Mouse (Mus musculus): ENCODE data around the gene Scel. TPM values are rescaled to one million over a fixed set of nuclear protein-coding genes. Genes with fewer than 3 reads are reported as not detected.
"Not testable (repeated sequence)": the region's sequence is repeated elsewhere in the genome, so short reads cannot be mapped to it uniquely, and the experiment has no call there.

Scel gene
- 2.4 and 2.5 TPM in 2 replicates for polyA plus RNA-seq (2015; fragmentation: Nextera tagmentation; extraction: Ambion mirVana)

GRCm38 (mm10) chr14:103512802-103513472 lies at the start of gene Scel:
Scel (plus strand) TSS chr14:103513342.
- H3K27me3 ChIP-seq = peaks cover 52% of the 10 kb centered on the region
- no peak for ATAC-seq (ENCODE audit: insufficient number of reproducible peaks, insufficient read depth, low FRiP score, low TSS enrichment, low read depth)

GRCm38 (mm10) chr14:103468691-103469463 lies 44.3 kb upstream of the Scel start:
- Histone ChIP-seq H3K4me3 (no peak overlapping the region), H3K27me3 (no peaks in the 10 kb centered on the region), H3K4me2 (no peak overlapping the region; the same call in 1 of the 2 replicates), H3K9ac (no peak overlapping the region), H3K27ac (no peak overlapping the region), H3K36me3 (no peaks in the 10 kb centered on the region), H3K9me3 (no peaks in the 10 kb centered on the region), H3K4me1 (no peaks in the 10 kb centered on the region)
- WGBS = 70% methylated on average over 12 of the region's 12 CpGs
- no peak for ATAC-seq (ENCODE audit: insufficient number of reproducible peaks, insufficient read depth, low FRiP score, low TSS enrichment, low read depth)

More at GRCm38 (mm10) chr14:103512802-103513472, at the start of gene Scel:
- peak within 1 kb of the TSS; percentile 23 for H3K4me2 ChIP-seq
- no peak within 1 kb of the TSS for H3K27ac ChIP-seq
- no peak within 1 kb of the TSS for H3K9ac ChIP-seq
- no peak within 1 kb of the TSS for H3K4me3 ChIP-seq
- peaks cover 12% of the 10 kb centered on the region for H3K4me1 ChIP-seq
- WGBS = 32% methylated on average over 14 of the region's 14 CpGs
- H3K9me3 ChIP-seq = no peaks in the 10 kb centered on the region
- H3K36me3 ChIP-seq = no peaks in the 10 kb centered on the region

GRCm38 (mm10) chr14:103469464-103470015 lies 43.6 kb upstream of the Scel start:
- H3K4me2 ChIP-seq = peak overlapping the region; percentile 49
- ATAC-seq (ENCODE audit: insufficient number of reproducible peaks, insufficient read depth, low FRiP score, low TSS enrichment, low read depth) = peak; percentile 74; the same call in 1 of the 2 replicates
- 37% methylated on average over 12 of the region's 12 CpGs for WGBS
- H3K4me3 ChIP-seq = peak overlapping the region; percentile 26; the same call in 1 of the 2 replicates
- H3K4me1 ChIP-seq = no peaks in the 10 kb centered on the region
- no peaks in the 10 kb centered on the region for H3K27me3 ChIP-seq
- no peaks in the 10 kb centered on the region for H3K9me3 ChIP-seq
- H3K27ac ChIP-seq = no peak overlapping the region
- no peaks in the 10 kb centered on the region for H3K36me3 ChIP-seq
- H3K9ac ChIP-seq = no peak overlapping the region

- Histone ChIP-seq H3K4me2 (no peak overlapping the region), H3K36me3 (no peaks in the 10 kb centered on the region), H3K27ac (no peak overlapping the region), H3K4me3 (no peak overlapping the region), H3K9me3 (no peaks in the 10 kb centered on the region), H3K27me3 (no peaks in the 10 kb centered on the region), H3K9ac (no peak overlapping the region), H3K4me1 (no peaks in the 10 kb centered on the region)
- WGBS = 60% methylated on average over 3 of the region's 3 CpGs
- ATAC-seq (ENCODE audit: insufficient number of reproducible peaks, insufficient read depth, low FRiP score, low TSS enrichment, low read depth) = no peak
Observed at GRCm38 (mm10) chr14:103471074-103471778, 41.9 kb upstream of the Scel start.

- H3K27me3 ChIP-seq = no peaks in the 10 kb centered on the region
- WGBS = 58% methylated on average over 7 of the region's 7 CpGs
- no peaks in the 10 kb centered on the region for H3K4me1 ChIP-seq
- H3K36me3 ChIP-seq = no peaks in the 10 kb centered on the region
- no peaks in the 10 kb centered on the region for H3K9me3 ChIP-seq
- H3K27ac ChIP-seq = no peak overlapping the region
- H3K4me3 ChIP-seq = no peak overlapping the region
- no peak overlapping the region for H3K4me2 ChIP-seq
- no peak for ATAC-seq (ENCODE audit: insufficient number of reproducible peaks, insufficient read depth, low FRiP score, low TSS enrichment, low read depth)
- no peak overlapping the region for H3K9ac ChIP-seq
Observed at GRCm38 (mm10) chr14:103471806-103472553, 41.2 kb upstream of the Scel start.

- Histone ChIP-seq H3K9me3 (no peaks in the 10 kb centered on the region), H3K4me1 (no peaks in the 10 kb centered on the region), H3K36me3 (no peaks in the 10 kb centered on the region), H3K27me3 (no peaks in the 10 kb centered on the region), H3K4me2 (no peak overlapping the region), H3K4me3 (no peak overlapping the region), H3K9ac (no peak overlapping the region), H3K27ac (no peak overlapping the region)
- WGBS = 71% methylated on average over 2 of the region's 2 CpGs
- no peak for ATAC-seq (ENCODE audit: insufficient number of reproducible peaks, insufficient read depth, low FRiP score, low TSS enrichment, low read depth)
Observed at GRCm38 (mm10) chr14:103472554-103472905, 40.6 kb upstream of the Scel start.

GRCm38 (mm10) chr14:103475312-103475711 lies 37.8 kb upstream of the Scel start:
- no peaks in the 10 kb centered on the region for H3K27me3 ChIP-seq
- no peak overlapping the region for H3K27ac ChIP-seq
- H3K36me3 ChIP-seq = no peaks in the 10 kb centered on the region
- H3K9ac ChIP-seq = no peak overlapping the region
- H3K4me1 ChIP-seq = no peaks in the 10 kb centered on the region
- H3K4me2 ChIP-seq = no peak overlapping the region
- WGBS = 78% methylated on average over 7 of the region's 7 CpGs
- no peak overlapping the region for H3K4me3 ChIP-seq
- ATAC-seq (ENCODE audit: insufficient number of reproducible peaks, insufficient read depth, low FRiP score, low TSS enrichment, low read depth) = no peak
- H3K9me3 ChIP-seq = no peaks in the 10 kb centered on the region

- not testable (repeated sequence) for ATAC-seq (ENCODE audit: insufficient number of reproducible peaks, insufficient read depth, low FRiP score, low TSS enrichment, low read depth); H3K36me3 ChIP-seq; H3K4me1 ChIP-seq; H3K9ac ChIP-seq; H3K27me3 ChIP-seq; H3K4me3 ChIP-seq; H3K9me3 ChIP-seq; H3K4me2 ChIP-seq; H3K27ac ChIP-seq
- WGBS = 65% methylated on average over 3 of the region's 3 CpGs
Observed at GRCm38 (mm10) chr14:103476232-103476631, 36.9 kb upstream of the Scel start.

GRCm38 (mm10) chr14:103477281-103477680 lies 35.9 kb upstream of the Scel start:
- Histone ChIP-seq H3K27ac (no peak overlapping the region), H3K27me3 (no peaks in the 10 kb centered on the region), H3K36me3 (no peaks in the 10 kb centered on the region), H3K4me1 (no peaks in the 10 kb centered on the region), H3K9me3 (no peaks in the 10 kb centered on the region), H3K9ac (no peak overlapping the region), H3K4me2 (no peak overlapping the region), H3K4me3 (no peak overlapping the region)
- WGBS = 85% methylated on average over 3 of the region's 3 CpGs
- ATAC-seq (ENCODE audit: insufficient number of reproducible peaks, insufficient read depth, low FRiP score, low TSS enrichment, low read depth) = no peak

- Histone ChIP-seq H3K4me3 (no peak overlapping the region), H3K36me3 (no peaks in the 10 kb centered on the region), H3K9ac (no peak overlapping the region), H3K9me3 (no peaks in the 10 kb centered on the region), H3K4me2 (no peak overlapping the region), H3K27me3 (no peaks in the 10 kb centered on the region), H3K27ac (no peak overlapping the region), H3K4me1 (no peaks in the 10 kb centered on the region)
- WGBS = 81% methylated on average over 2 of the region's 2 CpGs
- no peak for ATAC-seq (ENCODE audit: insufficient number of reproducible peaks, insufficient read depth, low FRiP score, low TSS enrichment, low read depth)
Observed at GRCm38 (mm10) chr14:103477959-103478358, 35.2 kb upstream of the Scel start.

- no peaks in the 10 kb centered on the region for H3K9me3 ChIP-seq
- H3K9ac ChIP-seq = no peak overlapping the region
- no peak overlapping the region for H3K4me2 ChIP-seq
- H3K27me3 ChIP-seq = no peaks in the 10 kb centered on the region
- ATAC-seq (ENCODE audit: insufficient number of reproducible peaks, insufficient read depth, low FRiP score, low TSS enrichment, low read depth) = no peak
- no peaks in the 10 kb centered on the region for H3K36me3 ChIP-seq
- 66% methylated on average over 7 of the region's 7 CpGs for WGBS
- H3K4me3 ChIP-seq = no peak overlapping the region
- H3K27ac ChIP-seq = no peak overlapping the region
- no peaks in the 10 kb centered on the region for H3K4me1 ChIP-seq
Observed at GRCm38 (mm10) chr14:103479446-103479845, 33.7 kb upstream of the Scel start.

Measured in embryonic facial prominence, embryonic 13.5 days (tissue).